Mouse (Mus musculus): ENCODE measurements around the gene Rhod.

GRCm38 (mm10) chr19:4404840-4405239, 34.4 kb downstream of the Rhod start:
- TF ChIP-seq CTCF (IDR thresholded peaks at IDR 0.05; ENCODE audit: low read depth) = no peak
- no peak for TF ChIP-seq EP300 (optimal IDR thresholded peaks at IDR 0.05)

All from stomach, postnatal 0 days (tissue).